Mouse (Mus musculus) cerebellum, adult 2 months (tissue): ENCODE measurements at regions not wholly inside any gene's neighbourhood (a gene's known extent, or its start where the extent isn't known, plus 50 kb on each side); places are given as distances from the start of the nearest gene placed in this dataset.

ENCODE experiments used
- CTCF ChIP-seq: fragments of 200-500 bp; IDR thresholded peaks from 2 replicates; pipeline ENCODE4 v1.5.1; 2011; ENCODE audit warnings: low read depth, mild to moderate bottlenecking, control low read depth, low read length, moderate library complexity, borderline replicate concordance; ENCODE audit not compliant: insufficient read depth
- POLR2A ChIP-seq: fragments of 200-500 bp; IDR thresholded peaks from 2 replicates; pipeline ENCODE4 v1.6.1; 2011; ENCODE audit warnings: low read length, control low read depth, borderline replicate concordance; ENCODE audit not compliant: insufficient read depth

DNA sequence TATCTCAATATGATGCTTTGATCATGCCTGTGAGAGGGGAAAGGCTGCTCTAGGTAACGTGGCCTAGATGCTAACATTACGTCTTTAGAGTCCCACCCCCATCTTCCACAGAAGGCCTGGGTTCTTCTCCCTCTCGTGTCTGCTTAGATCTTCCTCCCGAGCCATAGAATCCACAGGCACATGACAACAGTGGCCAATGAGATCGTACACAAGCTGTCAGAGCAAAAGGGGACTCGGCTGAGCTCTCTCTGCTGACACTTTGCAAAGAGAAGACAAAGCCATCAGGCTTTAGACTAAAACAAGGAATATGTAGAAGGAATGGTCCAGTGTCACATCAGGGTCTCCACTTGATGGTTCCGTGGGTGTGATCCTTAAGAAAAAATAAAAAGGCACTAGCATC, 72.1 kb upstream of the Man2a1 start:
- TF ChIP-seq CTCF, result no peak
- TF ChIP-seq POLR2A, result no peak
